Mouse (Mus musculus): ENCODE results near the gene Ccl11. TPM values are rescaled to one million over a fixed set of nuclear protein-coding genes. Genes with fewer than 3 reads are reported as not detected.

Gene Ccl11
- polyA plus RNA-seq, 1 experiment from 2014 or later, result not detected

- Histone ChIP-seq H3K4me3 (ENCODE audit: low read depth, low read length) (no peak overlapping the region), H3K36me3 (ENCODE audit: control insufficient read depth, insufficient read depth, low read length) (no peaks in the 10 kb centered on the region), H3K4me1 (ENCODE audit: control insufficient read depth, insufficient read depth, low read length) (no peaks in the 10 kb centered on the region), H3K27me3 (ENCODE audit: control insufficient read depth, insufficient read depth, low read length) (no peaks in the 10 kb centered on the region), H3K9ac (replicated peaks; ENCODE audit: low read depth, low read length) (no peak overlapping the region), H3K4me2 (ENCODE audit: low read depth, low read length) (no peak overlapping the region), H3K9me3 (ENCODE audit: control insufficient read depth, low read length) (no peaks in the 10 kb centered on the region), H3K27ac (ENCODE audit: low read depth, low read length) (no peak overlapping the region)
- no peak for ATAC-seq (ENCODE audit: low read depth)
- WGBS, result 89% methylated on average over 1 of the region's 1 CpGs
Measured at GRCm38 (mm10) chr11:82072374-82072773, 14.8 kb downstream of the Ccl11 start.

GRCm38 (mm10) chr11:82072984-82073383, 15.4 kb downstream of the Ccl11 start:
- H3K9me3 ChIP-seq (ENCODE audit: control insufficient read depth, low read length), result no peaks in the 10 kb centered on the region
- H3K4me1 ChIP-seq (ENCODE audit: control insufficient read depth, insufficient read depth, low read length), result no peaks in the 10 kb centered on the region
- H3K27me3 ChIP-seq (ENCODE audit: control insufficient read depth, insufficient read depth, low read length), result no peaks in the 10 kb centered on the region
- no peak overlapping the region for H3K9ac ChIP-seq (replicated peaks; ENCODE audit: low read depth, low read length)
- 80% methylated on average over 3 of the region's 3 CpGs for WGBS
- no peak overlapping the region for H3K27ac ChIP-seq (ENCODE audit: low read depth, low read length)
- no peak overlapping the region for H3K4me3 ChIP-seq (ENCODE audit: low read depth, low read length)
- no peaks in the 10 kb centered on the region for H3K36me3 ChIP-seq (ENCODE audit: control insufficient read depth, insufficient read depth, low read length)
- no peak for ATAC-seq (ENCODE audit: low read depth)
- H3K4me2 ChIP-seq (ENCODE audit: low read depth, low read length), result no peak overlapping the region

- 94% methylated on average over 3 of the region's 3 CpGs for WGBS
- H3K4me2 ChIP-seq (ENCODE audit: low read depth, low read length), result no peak overlapping the region
- H3K4me3 ChIP-seq (ENCODE audit: low read depth, low read length), result no peak overlapping the region
- H3K9me3 ChIP-seq (ENCODE audit: control insufficient read depth, low read length), result no peaks in the 10 kb centered on the region
- no peak overlapping the region for H3K27ac ChIP-seq (ENCODE audit: low read depth, low read length)
- H3K27me3 ChIP-seq (ENCODE audit: control insufficient read depth, insufficient read depth, low read length), result no peaks in the 10 kb centered on the region
- no peaks in the 10 kb centered on the region for H3K4me1 ChIP-seq (ENCODE audit: control insufficient read depth, insufficient read depth, low read length)
- H3K36me3 ChIP-seq (ENCODE audit: control insufficient read depth, insufficient read depth, low read length), result no peaks in the 10 kb centered on the region
- no peak overlapping the region for H3K9ac ChIP-seq (replicated peaks; ENCODE audit: low read depth, low read length)
- ATAC-seq (ENCODE audit: low read depth), result no peak
Measured at GRCm38 (mm10) chr11:82073686-82074085, 16.1 kb downstream of the Ccl11 start.

GRCm38 (mm10) chr11:82077031-82077430, 19.4 kb downstream of the Ccl11 start:
- no peaks in the 10 kb centered on the region for H3K4me1 ChIP-seq (ENCODE audit: control insufficient read depth, insufficient read depth, low read length)
- H3K9me3 ChIP-seq (ENCODE audit: control insufficient read depth, low read length), result no peaks in the 10 kb centered on the region
- H3K4me3 ChIP-seq (ENCODE audit: low read depth, low read length), result no peak overlapping the region
- no peak overlapping the region for H3K27ac ChIP-seq (ENCODE audit: low read depth, low read length)
- H3K4me2 ChIP-seq (ENCODE audit: low read depth, low read length), result no peak overlapping the region
- no peaks in the 10 kb centered on the region for H3K36me3 ChIP-seq (ENCODE audit: control insufficient read depth, insufficient read depth, low read length)
- no peak for ATAC-seq (ENCODE audit: low read depth)
- WGBS, result 73% methylated on average over 3 of the region's 3 CpGs
- H3K9ac ChIP-seq (replicated peaks; ENCODE audit: low read depth, low read length), result no peak overlapping the region
- no peaks in the 10 kb centered on the region for H3K27me3 ChIP-seq (ENCODE audit: control insufficient read depth, insufficient read depth, low read length)

- H3K4me3 ChIP-seq (ENCODE audit: low read depth, low read length), result no peak overlapping the region
- no peaks in the 10 kb centered on the region for H3K4me1 ChIP-seq (ENCODE audit: control insufficient read depth, insufficient read depth, low read length)
- no peak overlapping the region for H3K4me2 ChIP-seq (ENCODE audit: low read depth, low read length)
- no peaks in the 10 kb centered on the region for H3K27me3 ChIP-seq (ENCODE audit: control insufficient read depth, insufficient read depth, low read length)
- no peak overlapping the region for H3K9ac ChIP-seq (replicated peaks; ENCODE audit: low read depth, low read length)
- no peaks in the 10 kb centered on the region for H3K9me3 ChIP-seq (ENCODE audit: control insufficient read depth, low read length)
- no peak for ATAC-seq (ENCODE audit: low read depth)
- no peaks in the 10 kb centered on the region for H3K36me3 ChIP-seq (ENCODE audit: control insufficient read depth, insufficient read depth, low read length)
- H3K27ac ChIP-seq (ENCODE audit: low read depth, low read length), result no peak overlapping the region
Measured at GRCm38 (mm10) chr11:82078136-82078730, 20.6 kb downstream of the Ccl11 start.

GRCm38 (mm10) chr11:82080865-82081264, 23.2 kb downstream of the Ccl11 start:
- ATAC-seq (ENCODE audit: low read depth), result no peak
- no peaks in the 10 kb centered on the region for H3K4me1 ChIP-seq (ENCODE audit: control insufficient read depth, insufficient read depth, low read length)
- H3K4me3 ChIP-seq (ENCODE audit: low read depth, low read length), result no peak overlapping the region
- H3K27me3 ChIP-seq (ENCODE audit: control insufficient read depth, insufficient read depth, low read length), result no peaks in the 10 kb centered on the region
- H3K9me3 ChIP-seq (ENCODE audit: control insufficient read depth, low read length), result no peaks in the 10 kb centered on the region
- WGBS, result 85% methylated on average over 3 of the region's 3 CpGs
- H3K9ac ChIP-seq (replicated peaks; ENCODE audit: low read depth, low read length), result no peak overlapping the region
- H3K27ac ChIP-seq (ENCODE audit: low read depth, low read length), result no peak overlapping the region
- H3K36me3 ChIP-seq (ENCODE audit: control insufficient read depth, insufficient read depth, low read length), result no peaks in the 10 kb centered on the region
- no peak overlapping the region for H3K4me2 ChIP-seq (ENCODE audit: low read depth, low read length)

GRCm38 (mm10) chr11:82084360-82084759, 26.7 kb downstream of the Ccl11 start:
- no peaks in the 10 kb centered on the region for H3K27me3 ChIP-seq (ENCODE audit: control insufficient read depth, insufficient read depth, low read length)
- H3K36me3 ChIP-seq (ENCODE audit: control insufficient read depth, insufficient read depth, low read length), result no peaks in the 10 kb centered on the region
- H3K4me2 ChIP-seq (ENCODE audit: low read depth, low read length), result no peak overlapping the region
- no peak overlapping the region for H3K9ac ChIP-seq (replicated peaks; ENCODE audit: low read depth, low read length)
- no peak overlapping the region for H3K27ac ChIP-seq (ENCODE audit: low read depth, low read length)
- no peak overlapping the region for H3K4me3 ChIP-seq (ENCODE audit: low read depth, low read length)
- no peaks in the 10 kb centered on the region for H3K9me3 ChIP-seq (ENCODE audit: control insufficient read depth, low read length)
- no peaks in the 10 kb centered on the region for H3K4me1 ChIP-seq (ENCODE audit: control insufficient read depth, insufficient read depth, low read length)
- ATAC-seq (ENCODE audit: low read depth), result no peak
- 61% methylated on average over 3 of the region's 3 CpGs for WGBS

- Histone ChIP-seq H3K27ac (ENCODE audit: low read depth, low read length) (no peak overlapping the region), H3K9me3 (ENCODE audit: control insufficient read depth, low read length) (no peaks in the 10 kb centered on the region), H3K9ac (replicated peaks; ENCODE audit: low read depth, low read length) (no peak overlapping the region), H3K4me2 (ENCODE audit: low read depth, low read length) (no peak overlapping the region), H3K4me3 (ENCODE audit: low read depth, low read length) (no peak overlapping the region), H3K27me3 (ENCODE audit: control insufficient read depth, insufficient read depth, low read length) (no peaks in the 10 kb centered on the region), H3K36me3 (ENCODE audit: control insufficient read depth, insufficient read depth, low read length) (no peaks in the 10 kb centered on the region), H3K4me1 (ENCODE audit: control insufficient read depth, insufficient read depth, low read length) (no peaks in the 10 kb centered on the region)
- no peak for ATAC-seq (ENCODE audit: low read depth)
- 93% methylated on average over 10 of the region's 10 CpGs for WGBS
Measured at GRCm38 (mm10) chr11:82099511-82100323, 42.1 kb downstream of the Ccl11 start.

GRCm38 (mm10) chr11:82101087-82101486, 43.5 kb downstream of the Ccl11 start:
- Histone ChIP-seq H3K4me1 (ENCODE audit: control insufficient read depth, insufficient read depth, low read length) (no peaks in the 10 kb centered on the region), H3K36me3 (ENCODE audit: control insufficient read depth, insufficient read depth, low read length) (no peaks in the 10 kb centered on the region), H3K27ac (ENCODE audit: low read depth, low read length) (no peak overlapping the region), H3K27me3 (ENCODE audit: control insufficient read depth, insufficient read depth, low read length) (no peaks in the 10 kb centered on the region), H3K4me3 (ENCODE audit: low read depth, low read length) (no peak overlapping the region), H3K9ac (replicated peaks; ENCODE audit: low read depth, low read length) (no peak overlapping the region), H3K9me3 (ENCODE audit: control insufficient read depth, low read length) (no peaks in the 10 kb centered on the region), H3K4me2 (ENCODE audit: low read depth, low read length) (no peak overlapping the region)
- ATAC-seq (ENCODE audit: low read depth), result no peak
- WGBS, result 83% methylated on average over 4 of the region's 4 CpGs

All from neural tube, embryonic 14.5 days (tissue).